Mouse (Mus musculus) limb, embryonic 13.5 days (tissue): Measurements from ENCODE around the gene Pygo2. TPM values are rescaled to one million over a fixed set of nuclear protein-coding genes. Genes with fewer than 3 reads are reported as not detected.
A peak's percentile ranks its signal among the peaks of the same experiment; 100 is the strongest.
"Not testable (repeated sequence)": the region's sequence is repeated elsewhere in the genome, so short reads cannot be mapped to it uniquely, and the experiment has no call there.

Experiments used
- ATAC-seq: fragments of 200-750 bp; cut with Nextera tagmentation; 2 replicates; pipeline ENCODE4 v1.8.0; 2017; ENCODE audit warnings: low read depth, moderate number of reproducible peaks, moderate TSS enrichment; ENCODE audit not compliant: low FRiP score
- H3K27ac ChIP-seq: fragments of 300-500 bp; sonication (generic); 2 replicates; pipeline ENCODE4 v1.5.1; 2015; ENCODE audit warnings: inconsistent platforms, mild to moderate bottlenecking, moderate library complexity
- H3K27me3 ChIP-seq: fragments of 300-500 bp; sonication (generic); 2 replicates; pipeline ENCODE4 v1.6.1; 2015; ENCODE audit warnings: mild to moderate bottlenecking, inconsistent platforms
- H3K36me3 ChIP-seq: fragments of 300-500 bp; sonication (generic); 2 replicates; pipeline ENCODE4 v1.6.1; 2015; ENCODE audit warnings: inconsistent platforms, mild to moderate bottlenecking, moderate library complexity
- H3K4me1 ChIP-seq: fragments of 300-500 bp; sonication (generic); 2 replicates; pipeline ENCODE4 v1.6.1; 2015; ENCODE audit warnings: inconsistent platforms
- H3K4me2 ChIP-seq: fragments of 300-500 bp; sonication (generic); replicated peaks from 2 replicates; pipeline ENCODE4 v1.6.1; 2015; ENCODE audit warnings: inconsistent platforms, mild to moderate bottlenecking, moderate library complexity
- H3K4me3 ChIP-seq: fragments of 300-500 bp; sonication (generic); 2 replicates; pipeline ENCODE4 v1.5.1; 2015; ENCODE audit warnings: moderate library complexity, mild to moderate bottlenecking, inconsistent platforms
- H3K9ac ChIP-seq: fragments of 300-500 bp; sonication (generic); 2 replicates; pipeline ENCODE4 v1.6.1; 2015; ENCODE audit warnings: mild to moderate bottlenecking, inconsistent platforms
- H3K9me3 ChIP-seq: fragments of 300-500 bp; sonication (generic); 2 replicates; pipeline ENCODE4 v1.6.1; 2016; ENCODE audit warnings: inconsistent platforms
- WGBS: fragments of 180-500 bp; shearing (Covaris S2); methylation state at CpG from one replicate; pipeline ENCODE4 v1.1.7; 2015; 5-methylcytosine and 5-hydroxymethylcytosine counted together
- polyA plus RNA-seq: library from polyadenylated mRNA; unstranded; fragments of >200 nt; fragmentation: Nextera tagmentation; extraction: Ambion mirVana; gene quantifications from 2 replicates; pipeline ENCODE4 v1.2.1, GENCODE M21; 2015

Pygo2 gene
- polyA plus RNA-seq, 1 experiment from 2014 or later, result 49.7 TPM

- Histone ChIP-seq H3K4me3 (no peak overlapping the region), H3K27ac (no peak overlapping the region), H3K36me3 (peaks cover 57% of the 10 kb centered on the region), H3K9me3 (no peaks in the 10 kb centered on the region), H3K27me3 (no peaks in the 10 kb centered on the region), H3K4me2 (no peak overlapping the region), H3K4me1 (peaks cover 31% of the 10 kb centered on the region), H3K9ac (no peak overlapping the region)
- ATAC-seq, result no peak
- WGBS, result 87% methylated on average over 4 of the region's 4 CpGs
These were observed 4.1 kb upstream of the Pygo2 start for GRCm38 (mm10) chr3:89425876-89426275.

DNA sequence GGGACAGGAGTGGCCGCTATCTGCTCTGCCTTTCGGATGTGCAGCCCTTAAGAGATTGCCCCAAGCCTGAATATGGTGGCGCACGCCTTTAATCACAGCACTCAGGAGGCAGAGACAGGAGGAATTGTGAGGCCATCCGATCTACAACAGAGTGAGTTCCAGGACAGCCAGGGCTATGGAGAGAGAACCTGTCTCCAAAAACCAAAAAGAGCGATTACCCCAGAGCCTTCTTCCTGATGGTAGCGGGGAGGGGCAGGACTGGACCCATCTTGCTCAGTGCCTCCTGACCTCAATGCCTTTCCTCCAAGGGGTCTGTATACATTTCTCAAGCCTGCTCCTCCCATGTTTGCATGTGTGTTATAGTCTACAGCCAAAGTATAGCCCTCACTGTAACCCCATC, 993 bp upstream of the Pygo2 start:
- not testable (repeated sequence) for H3K4me3 ChIP-seq, ATAC-seq, H3K9ac ChIP-seq, H3K27me3 ChIP-seq, H3K9me3 ChIP-seq, H3K27ac ChIP-seq, H3K4me2 ChIP-seq
- Histone ChIP-seq H3K36me3 (peaks cover 65% of the 10 kb centered on the region), H3K4me1 (peaks cover 17% of the 10 kb centered on the region)
- WGBS, result 93% methylated on average over 7 of the region's 7 CpGs

- H3K9me3 ChIP-seq, result no peaks in the 10 kb centered on the region
- H3K27ac ChIP-seq, result no peak overlapping the region
- peaks cover 40% of the 10 kb centered on the region for H3K4me1 ChIP-seq
- H3K4me2 ChIP-seq, result no peak overlapping the region
- H3K27me3 ChIP-seq, result no peaks in the 10 kb centered on the region
- WGBS, result 95% methylated on average over 8 of the region's 8 CpGs
- no peak for ATAC-seq
- no peak overlapping the region for H3K9ac ChIP-seq
- H3K4me3 ChIP-seq, result no peak overlapping the region
- H3K36me3 ChIP-seq, result peaks cover 42% of the 10 kb centered on the region
These were observed 2.6 kb downstream of the Pygo2 start for GRCm38 (mm10) chr3:89432606-89433005.

- no peak overlapping the region for H3K4me3 ChIP-seq
- peaks cover 49% of the 10 kb centered on the region for H3K4me1 ChIP-seq
- peaks cover 32% of the 10 kb centered on the region for H3K36me3 ChIP-seq
- no peak for ATAC-seq
- H3K27me3 ChIP-seq, result no peaks in the 10 kb centered on the region
- no peak overlapping the region for H3K9ac ChIP-seq
- peak overlapping the region; percentile 75 for H3K27ac ChIP-seq
- H3K9me3 ChIP-seq, result no peaks in the 10 kb centered on the region
- peak overlapping the region; percentile 4; the same call in 1 of the 2 replicates for H3K4me2 ChIP-seq
- 84% methylated on average over 11 of the region's 11 CpGs for WGBS
These were observed 4.5 kb downstream of the Pygo2 start for GRCm38 (mm10) chr3:89434532-89434931.

DNA sequence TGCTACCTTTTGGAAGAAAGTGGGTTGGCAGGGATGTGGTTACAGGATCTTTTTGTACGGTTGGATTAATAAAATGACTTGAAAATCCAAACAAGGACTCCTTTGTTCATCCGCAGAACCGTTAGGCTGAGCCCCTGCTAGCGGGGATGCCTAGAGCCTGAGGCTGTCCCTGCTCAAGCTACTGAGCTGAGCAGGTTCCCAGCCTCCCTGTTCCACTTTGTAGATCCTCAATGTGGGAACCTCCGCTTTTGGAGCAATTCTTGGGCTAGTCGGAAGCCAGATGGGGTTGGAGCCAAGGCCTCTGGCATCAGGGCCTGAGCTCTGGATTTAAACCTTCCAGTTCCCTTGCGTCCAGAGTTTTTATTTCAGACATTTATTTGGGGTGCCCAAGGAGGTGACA, 5.0 kb downstream of the Pygo2 start:
- peaks cover 49% of the 10 kb centered on the region for H3K4me1 ChIP-seq
- peak overlapping the region; percentile 55; the same call in 1 of the 2 replicates for H3K27ac ChIP-seq
- no peaks in the 10 kb centered on the region for H3K27me3 ChIP-seq
- WGBS, result 65% methylated on average over 7 of the region's 7 CpGs
- peaks cover 35% of the 10 kb centered on the region for H3K36me3 ChIP-seq
- no peak overlapping the region for H3K4me3 ChIP-seq
- H3K4me2 ChIP-seq, result no peak overlapping the region
- ATAC-seq, result no peak
- H3K9me3 ChIP-seq, result no peaks in the 10 kb centered on the region
- H3K9ac ChIP-seq, result no peak overlapping the region

DNA sequence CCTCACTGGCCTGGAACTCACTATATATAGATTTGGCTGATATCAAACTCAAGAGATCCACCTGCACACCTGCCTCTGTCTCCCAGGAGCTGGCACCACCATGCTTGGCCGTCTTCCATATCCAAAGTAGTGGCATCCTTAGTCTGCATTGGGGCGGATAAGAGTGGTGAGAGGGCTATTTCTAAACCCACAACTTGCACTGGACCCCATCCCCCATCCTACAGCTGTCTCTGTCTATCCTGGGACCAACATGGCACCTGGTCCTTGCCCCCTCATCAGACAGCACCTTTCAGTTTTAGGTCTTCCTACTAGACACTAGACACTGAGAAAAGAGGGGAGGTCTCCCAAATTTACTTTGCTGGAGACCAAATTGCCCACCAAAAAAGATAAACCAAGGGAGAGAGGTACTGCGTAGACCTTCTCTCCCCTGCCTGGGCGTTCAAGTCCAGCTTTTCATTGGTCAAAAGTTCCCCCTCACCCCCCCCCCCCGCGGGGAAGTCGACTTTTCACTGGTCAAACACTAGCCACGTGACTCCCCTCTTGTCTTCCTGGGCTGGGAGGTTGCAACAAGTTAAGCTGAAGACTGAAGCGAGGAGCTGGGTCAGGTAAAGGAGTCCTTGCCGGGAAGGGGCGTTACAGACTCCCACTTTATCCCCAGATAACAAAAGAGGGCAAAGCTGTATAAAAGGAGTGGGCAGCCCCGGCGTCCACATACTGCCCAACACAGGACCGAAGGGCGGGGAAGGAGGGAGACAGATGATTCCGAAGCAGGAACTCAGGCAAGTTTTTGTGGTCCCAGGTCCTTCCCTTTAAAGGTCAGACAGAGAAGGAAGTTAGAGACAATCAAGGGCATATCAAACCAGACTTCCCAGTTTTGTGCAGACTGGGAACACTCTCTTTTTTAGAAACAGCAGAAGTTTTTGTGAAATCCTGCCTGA, 6.4 kb downstream of the Pygo2 start, which contains the start of gene Pbxip1:
Gene Pbxip1, plus strand, starts transcription at position 531 of the 938 bp plus-strand sequence.
- 6% methylated on average over 16 of the region's 16 CpGs for WGBS
- Histone ChIP-seq H3K36me3 (peaks cover 47% of the 10 kb centered on the region), H3K4me1 (peaks cover 42% of the 10 kb centered on the region), H3K27me3 (no peaks in the 10 kb centered on the region), H3K27ac (peak within 1 kb of the TSS; percentile 73), H3K9ac (peak within 1 kb of the TSS; percentile 72), H3K4me3 (peak within 1 kb of the TSS; percentile 58), H3K9me3 (no peaks in the 10 kb centered on the region), H3K4me2 (peak within 1 kb of the TSS; percentile 73)
- peak; percentile 85 for ATAC-seq

DNA sequence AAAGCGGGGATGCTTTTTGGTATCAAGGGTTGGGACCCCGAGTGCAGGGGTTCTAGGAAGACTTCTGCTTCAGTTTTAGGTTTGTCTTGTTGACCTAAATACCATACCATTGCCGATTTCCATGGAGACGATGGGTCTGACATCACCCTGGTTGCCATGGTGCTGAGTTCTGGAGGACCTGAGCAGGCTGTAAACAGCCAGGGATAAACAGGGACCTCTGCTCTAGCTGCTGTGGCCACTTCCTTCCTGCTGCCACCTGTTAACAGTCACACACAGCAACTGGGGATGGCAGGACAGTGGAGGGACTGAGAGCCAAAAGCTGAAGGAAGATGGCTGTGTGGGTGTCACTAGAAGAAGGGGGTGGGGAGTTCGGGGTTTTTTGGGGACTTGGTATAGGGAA, 7.3 kb downstream of the Pygo2 start:
- H3K4me1 ChIP-seq, result peaks cover 34% of the 10 kb centered on the region
- H3K9me3 ChIP-seq, result no peaks in the 10 kb centered on the region
- WGBS, result 32% methylated on average over 5 of the region's 5 CpGs
- no peak; the same call in 1 of the 2 replicates for ATAC-seq
- peak overlapping the region; percentile 58 for H3K4me3 ChIP-seq
- peaks cover 44% of the 10 kb centered on the region for H3K36me3 ChIP-seq
- peak overlapping the region; percentile 72 for H3K9ac ChIP-seq
- peak overlapping the region; percentile 73 for H3K4me2 ChIP-seq
- H3K27me3 ChIP-seq, result no peaks in the 10 kb centered on the region
- peak overlapping the region; percentile 73 for H3K27ac ChIP-seq

DNA sequence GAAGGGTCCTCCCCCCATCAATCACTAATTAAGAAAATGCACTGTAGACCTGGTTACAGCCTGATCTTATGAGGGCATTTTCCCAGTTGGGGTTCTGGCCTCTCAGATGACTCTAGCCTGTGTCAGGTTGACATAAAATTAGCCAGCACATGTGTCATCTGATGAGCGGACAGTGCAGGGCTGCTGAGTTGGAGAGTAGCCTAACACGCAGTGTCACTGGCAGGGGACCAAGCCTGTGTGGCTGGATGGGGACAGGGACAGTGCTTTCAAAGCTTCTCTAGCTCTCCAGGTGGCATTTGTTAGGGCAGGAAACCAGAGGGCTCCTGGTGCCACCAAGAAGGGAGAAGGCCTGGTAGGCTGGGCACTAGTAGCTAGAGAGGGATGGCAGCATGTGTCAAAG, 10.7 kb downstream of the Pygo2 start:
- no peaks in the 10 kb centered on the region for H3K27me3 ChIP-seq
- H3K36me3 ChIP-seq, result peaks cover 43% of the 10 kb centered on the region
- no peaks in the 10 kb centered on the region for H3K9me3 ChIP-seq
- H3K4me1 ChIP-seq, result peaks cover 21% of the 10 kb centered on the region
- WGBS, result 91% methylated on average over 2 of the region's 2 CpGs
- no peak overlapping the region for H3K27ac ChIP-seq
- no peak overlapping the region for H3K4me2 ChIP-seq
- H3K9ac ChIP-seq, result no peak overlapping the region
- no peak for ATAC-seq
- H3K4me3 ChIP-seq, result no peak overlapping the region

GRCm38 (mm10) chr3:89448720-89449537, 18.9 kb downstream of the Pygo2 start:
- Histone ChIP-seq H3K27ac (no peak overlapping the region), H3K4me1 (peaks cover 10% of the 10 kb centered on the region), H3K4me2 (no peak overlapping the region), H3K36me3 (peaks cover 52% of the 10 kb centered on the region), H3K4me3 (no peak overlapping the region), H3K9me3 (no peaks in the 10 kb centered on the region), H3K27me3 (no peaks in the 10 kb centered on the region), H3K9ac (no peak overlapping the region)
- WGBS, result 71% methylated on average over 13 of the region's 13 CpGs
- ATAC-seq, result no peak

DNA sequence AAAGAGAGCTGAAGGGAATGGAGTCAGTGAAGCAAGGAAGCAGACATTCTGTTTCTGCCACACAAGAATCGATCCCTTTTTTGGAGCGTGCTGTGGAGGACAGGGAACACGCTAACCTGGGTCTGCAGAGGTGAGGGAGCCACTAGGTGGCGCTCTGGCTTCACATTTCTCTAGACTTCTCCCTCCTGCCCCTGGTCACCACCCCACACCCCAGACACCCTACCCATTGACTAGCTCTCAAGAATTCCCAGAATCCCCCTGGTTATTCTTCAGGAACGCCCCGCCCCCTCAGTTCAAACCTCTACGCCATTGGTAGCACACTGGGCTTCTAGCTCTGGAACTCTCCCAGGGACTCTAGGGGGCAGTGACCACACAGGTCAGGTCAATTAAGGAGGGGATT, 19.5 kb downstream of the Pygo2 start:
- Histone ChIP-seq H3K9ac (no peak overlapping the region), H3K9me3 (no peaks in the 10 kb centered on the region), H3K4me3 (no peak overlapping the region), H3K4me1 (peaks cover 10% of the 10 kb centered on the region), H3K36me3 (peaks cover 46% of the 10 kb centered on the region), H3K27me3 (no peaks in the 10 kb centered on the region), H3K27ac (no peak overlapping the region), H3K4me2 (no peak overlapping the region)
- no peak for ATAC-seq
- WGBS, result 51% methylated on average over 7 of the region's 7 CpGs

GRCm38 (mm10) chr3:89451916-89452315, 21.9 kb downstream of the Pygo2 start:
- H3K9me3 ChIP-seq, result no peaks in the 10 kb centered on the region
- peaks cover 12% of the 10 kb centered on the region for H3K4me1 ChIP-seq
- ATAC-seq, result no peak
- no peak overlapping the region for H3K9ac ChIP-seq
- WGBS, result 83% methylated on average over 1 of the region's 1 CpGs
- no peaks in the 10 kb centered on the region for H3K27me3 ChIP-seq
- no peak overlapping the region for H3K4me2 ChIP-seq
- no peak overlapping the region for H3K4me3 ChIP-seq
- no peak overlapping the region for H3K27ac ChIP-seq
- peaks cover 23% of the 10 kb centered on the region for H3K36me3 ChIP-seq
